Mouse (Mus musculus) small intestine, adult 2 months (tissue): ENCODE data around the gene Hormad2.

ENCODE experiments used
- CTCF ChIP-seq: fragments of 200-500 bp; IDR thresholded peaks from 2 replicates; pipeline ENCODE4 v1.5.1; 2012; ENCODE audit warnings: low read depth, mild to moderate bottlenecking, control low read depth, inconsistent platforms, low read length, moderate library complexity, mixed read lengths; ENCODE audit not compliant: insufficient replicate concordance, insufficient read length; ENCODE audit errors: extremely low read depth
- POLR2A ChIP-seq: fragments of 200-500 bp; IDR thresholded peaks from 2 replicates; pipeline ENCODE4 v1.6.1; 2012; ENCODE audit warnings: low read depth, mild to moderate bottlenecking, control low read depth, inconsistent platforms, low read length, moderate library complexity

DNA sequence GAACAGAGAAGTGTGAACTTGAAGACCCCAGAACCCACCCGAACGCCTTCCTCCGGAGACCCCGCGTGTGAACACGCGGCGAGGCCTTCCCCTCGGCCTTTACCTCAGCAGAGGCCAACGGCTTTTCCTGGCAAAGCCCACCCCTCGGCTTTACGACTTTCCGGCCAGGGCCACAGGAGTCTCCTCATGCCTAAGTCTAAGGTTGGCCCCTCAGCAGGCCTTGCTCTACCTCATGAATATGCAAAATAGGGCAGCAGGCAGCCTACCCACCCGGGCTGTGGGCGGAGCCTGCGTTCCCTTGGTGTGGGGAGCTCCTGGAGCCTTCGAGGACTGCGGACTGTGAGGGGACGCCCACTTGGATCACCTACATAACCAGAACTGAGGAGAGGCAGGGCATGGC lies at the start of gene Hormad2:
- TF ChIP-seq CTCF (no peak), POLR2A (no peak)
